Mouse (Mus musculus) myocyte (in vitro differentiated cells): ENCODE results near the gene Il1rapl1. TPM values are rescaled to one million over a fixed set of nuclear protein-coding genes. Genes with fewer than 3 reads are reported as not detected.

Experiments used
- H3K27me3 ChIP-seq: one replicate; pipeline ENCODE4 v1.6.1; 2011; ENCODE audit not compliant: control insufficient read depth, insufficient read depth, insufficient read length
- H3K36me3 ChIP-seq: one replicate; pipeline ENCODE4 v1.6.1; 2011; ENCODE audit not compliant: control insufficient read depth, insufficient read depth
- H3K4me2 ChIP-seq: one replicate; pipeline ENCODE4 v1.6.1; 2011; ENCODE audit warnings: low read depth, control low read depth
- H3K4me3 ChIP-seq: one replicate; pipeline ENCODE4 v1.5.1; 2011; ENCODE audit warnings: mild to moderate bottlenecking, control low read depth, moderate library complexity
- H3K79me2 ChIP-seq: one replicate; pipeline ENCODE4 v1.6.1; 2011; ENCODE audit not compliant: control insufficient read depth, insufficient read depth
- H3ac ChIP-seq: one replicate; pipeline ENCODE4 v1.6.1; 2011; ENCODE audit not compliant: control insufficient read depth, insufficient read length
- CEBPB ChIP-seq: IDR thresholded peaks from 2 replicates; pipeline ENCODE4 v1.6.1; 2011; ENCODE audit warnings: mild to moderate bottlenecking, moderate library complexity; ENCODE audit not compliant: poor library complexity, insufficient read depth, severe bottlenecking
- E2F4 ChIP-seq: IDR thresholded peaks from one replicate; pipeline ENCODE4 v1.6.1; 2011; ENCODE audit warnings: mild to moderate bottlenecking, control low read depth, moderate library complexity; ENCODE audit not compliant: insufficient read depth
- MAX ChIP-seq: IDR thresholded peaks from one replicate; pipeline ENCODE4 v1.6.1; 2011; ENCODE audit warnings: low read depth, mild to moderate bottlenecking, control low read depth
- MYOD1 ChIP-seq, 3 experiments: IDR thresholded peaks; one replicate each; pipeline ENCODE4 v1.6.1; 2011; ENCODE audit warnings: control low read depth in 2 of 3, low read depth in 2 of 3, mild to moderate bottlenecking in 2 of 3, moderate library complexity in 1 of 3; ENCODE audit not compliant: insufficient read length in 2 of 3, control insufficient read depth in 1 of 3
- MYOG ChIP-seq, 3 experiments: IDR thresholded peaks; one replicate each; pipeline ENCODE4 v1.6.1; 2011; ENCODE audit warnings: control low read depth in 2 of 3, low read depth in 2 of 3, mild to moderate bottlenecking in 2 of 3; ENCODE audit not compliant: insufficient read length in 2 of 3, control insufficient read depth in 1 of 3, insufficient read depth in 1 of 3
- POLR2A ChIP-seq: IDR thresholded peaks from one replicate; pipeline ENCODE4 v1.6.1; 2011; ENCODE audit warnings: low read depth, mild to moderate bottlenecking, control low read depth, moderate library complexity; ENCODE audit not compliant: insufficient read length
- POLR2AphosphoS2 ChIP-seq: IDR thresholded peaks from one replicate; pipeline ENCODE4 v1.6.1; 2011; ENCODE audit warnings: low read depth, control low read depth; ENCODE audit not compliant: insufficient read length
- REST ChIP-seq: IDR thresholded peaks from one replicate; pipeline ENCODE4 v1.6.1; 2011; ENCODE audit warnings: mild to moderate bottlenecking, control low read depth, moderate library complexity; ENCODE audit not compliant: insufficient read depth, insufficient read length
- SRF ChIP-seq: IDR thresholded peaks from one replicate; pipeline ENCODE4 v1.6.1; 2011; ENCODE audit warnings: low read depth; ENCODE audit not compliant: control insufficient read depth, insufficient read length
- TCF12 ChIP-seq: IDR thresholded peaks from one replicate; pipeline ENCODE4 v1.6.1; 2011; ENCODE audit warnings: mild to moderate bottlenecking, control low read depth; ENCODE audit not compliant: poor library complexity, insufficient read depth, severe bottlenecking
- TCF3 ChIP-seq: IDR thresholded peaks from one replicate; pipeline ENCODE4 v1.6.1; 2011; ENCODE audit warnings: low read depth, control low read depth; ENCODE audit not compliant: insufficient read length
- USF1 ChIP-seq: IDR thresholded peaks from one replicate; pipeline ENCODE4 v1.6.1; 2011; ENCODE audit warnings: low read depth, mild to moderate bottlenecking, control low read depth, moderate library complexity
- polyA plus RNA-seq: library from polyadenylated mRNA; unstranded; fragments of >200 nt; fragmentation: generic; extraction: Trizol; gene quantifications from one replicate; pipeline ENCODE4 v1.2.1, GENCODE M21; 2012; ENCODE audit warnings: missing spikeins

Gene Il1rapl1
- polyA plus RNA-seq, 1 experiment, result not detected

DNA sequence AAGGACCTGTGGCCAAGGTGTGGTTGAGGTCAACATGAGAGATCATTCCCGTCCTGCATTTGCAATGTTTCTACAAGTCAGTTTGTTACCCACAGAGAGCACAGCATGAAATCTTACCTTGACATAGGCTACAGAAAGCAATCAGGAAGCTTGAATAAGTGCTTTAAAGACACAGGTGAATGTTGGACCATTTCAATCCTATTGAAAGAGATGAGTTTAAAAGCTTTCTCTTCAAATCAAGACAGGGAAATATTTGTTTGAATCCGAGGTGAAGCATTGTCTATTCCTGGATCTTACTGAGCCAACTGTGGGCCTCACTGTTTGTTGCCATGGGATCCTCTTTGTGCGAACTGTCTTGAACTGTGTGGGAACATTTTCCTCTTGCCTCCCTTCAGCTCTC is 2.4 kb upstream of the Il1rapl1 start:
- TF ChIP-seq TCF12 (no peak), SRF (no peak), MYOG (IDR thresholded peaks at IDR 0.05; ENCODE audit: control insufficient read depth in 1 of 3, insufficient read depth in 1 of 3, insufficient read length in 2 of 3, low read depth in 2 of 3) (no peak), MAX (no peak), MYOD1 (IDR thresholded peaks at IDR 0.05; ENCODE audit: control insufficient read depth in 1 of 3, insufficient read length in 2 of 3, low read depth in 2 of 3) (no peak), E2F4 (no peak), USF1 (no peak), POLR2AphosphoS2 (no peak), TCF3 (no peak), REST (no peak), POLR2A (no peak), CEBPB (no peak)

DNA sequence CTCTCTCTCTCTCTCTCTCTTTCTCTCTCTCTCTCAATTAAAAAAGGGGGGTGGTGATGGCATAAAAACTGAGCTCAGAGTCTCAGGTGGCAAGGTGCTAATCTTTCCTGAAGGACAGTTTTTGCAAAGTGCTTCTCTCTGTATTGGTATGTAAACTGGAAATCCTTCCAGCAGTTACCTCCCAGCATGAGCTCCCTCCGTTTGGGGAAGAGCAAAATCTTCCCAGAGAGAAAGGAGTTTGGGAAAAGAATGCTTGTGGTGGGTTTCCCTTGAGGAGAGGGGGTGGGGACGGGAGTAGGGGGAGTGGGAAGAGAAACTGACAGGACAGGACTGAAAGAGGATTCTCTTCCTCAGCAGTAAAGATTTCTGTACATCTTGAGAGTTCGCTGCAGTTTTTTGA is 881 bp upstream of the Il1rapl1 start:
- Histone ChIP-seq H3ac (no peak overlapping the region), H3K4me2 (no peak overlapping the region), H3K4me3 (no peak overlapping the region), H3K79me2 (no peaks in the 10 kb centered on the region), H3K27me3 (no peaks in the 10 kb centered on the region), H3K36me3 (no peaks in the 10 kb centered on the region)
- TF ChIP-seq SRF, result no peak
- TF ChIP-seq MAX, result no peak
- TF ChIP-seq E2F4, result no peak
- TF ChIP-seq MYOD1 (IDR thresholded peaks at IDR 0.05; ENCODE audit: control insufficient read depth in 1 of 3, insufficient read length in 2 of 3, low read depth in 2 of 3), result no peak
- no peak for TF ChIP-seq TCF12
- no peak for TF ChIP-seq USF1
- no peak for TF ChIP-seq MYOG (IDR thresholded peaks at IDR 0.05; ENCODE audit: control insufficient read depth in 1 of 3, insufficient read depth in 1 of 3, insufficient read length in 2 of 3, low read depth in 2 of 3)
- no peak for TF ChIP-seq TCF3
- TF ChIP-seq CEBPB, result no peak
- no peak for TF ChIP-seq POLR2A
- TF ChIP-seq REST, result no peak
- no peak for TF ChIP-seq POLR2AphosphoS2

More for the DNA sequence above, 2.4 kb upstream of the Il1rapl1 start:
- Histone ChIP-seq H3K27me3 (no peaks in the 10 kb centered on the region), H3K4me2 (no peak overlapping the region), H3K36me3 (no peaks in the 10 kb centered on the region), H3K4me3 (no peak overlapping the region), H3ac (no peak overlapping the region), H3K79me2 (no peaks in the 10 kb centered on the region)

- Histone ChIP-seq H3K27me3 (no peaks in the 10 kb centered on the region), H3K4me2 (no peak overlapping the region), H3K36me3 (no peaks in the 10 kb centered on the region), H3K79me2 (no peaks in the 10 kb centered on the region), H3ac (no peak overlapping the region), H3K4me3 (no peak overlapping the region)
- TF ChIP-seq TCF12, result no peak
Observed at GRCm38 (mm10) chrX:88113561-88113960, 1.9 kb downstream of the Il1rapl1 start.

DNA sequence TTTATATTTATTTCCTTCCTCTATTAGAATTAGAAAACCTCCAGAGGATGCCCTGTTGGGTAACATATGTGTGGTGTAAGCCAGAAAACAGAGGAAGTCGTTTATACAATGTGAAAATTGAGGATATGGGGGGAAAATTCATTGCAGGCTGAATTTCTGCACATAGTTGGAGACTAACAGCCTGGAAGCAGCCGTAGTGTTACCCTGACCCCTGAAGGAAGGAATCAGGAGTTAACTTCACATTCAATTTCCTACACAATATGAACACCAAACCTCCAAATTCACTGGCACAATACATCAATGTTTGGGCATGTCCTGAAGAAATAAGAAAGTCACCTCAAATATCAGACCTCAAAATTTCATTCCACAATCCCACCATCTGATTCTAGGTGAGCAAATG is 3.2 kb downstream of the Il1rapl1 start:
- no peaks in the 10 kb centered on the region for H3K79me2 ChIP-seq
- no peak for TF ChIP-seq MYOD1 (IDR thresholded peaks at IDR 0.05; ENCODE audit: control insufficient read depth in 1 of 3, insufficient read length in 2 of 3, low read depth in 2 of 3)
- TF ChIP-seq TCF12, result no peak
- no peak for TF ChIP-seq CEBPB
- no peak for TF ChIP-seq POLR2AphosphoS2
- no peak for TF ChIP-seq SRF
- no peak for TF ChIP-seq REST

GRCm38 (mm10) chrX:88109733-88110132 is 5.7 kb downstream of the Il1rapl1 start:
- H3ac ChIP-seq, result no peak overlapping the region

More for the DNA sequence above, 3.2 kb downstream of the Il1rapl1 start:
- H3K27me3 ChIP-seq, result no peaks in the 10 kb centered on the region
- H3K4me3 ChIP-seq, result no peak overlapping the region
- H3K4me2 ChIP-seq, result no peak overlapping the region
- H3ac ChIP-seq, result no peak overlapping the region
- H3K36me3 ChIP-seq, result no peaks in the 10 kb centered on the region

More at GRCm38 (mm10) chrX:88109733-88110132, 5.7 kb downstream of the Il1rapl1 start:
- TF ChIP-seq E2F4 (no peak), TCF12 (no peak), SRF (no peak), MYOG (IDR thresholded peaks at IDR 0.05; ENCODE audit: control insufficient read depth in 1 of 3, insufficient read depth in 1 of 3, insufficient read length in 2 of 3, low read depth in 2 of 3) (no peak), MYOD1 (IDR thresholded peaks at IDR 0.05; ENCODE audit: control insufficient read depth in 1 of 3, insufficient read length in 2 of 3, low read depth in 2 of 3) (no peak), POLR2A (no peak), REST (no peak), POLR2AphosphoS2 (no peak), CEBPB (no peak), MAX (no peak), USF1 (no peak), TCF3 (no peak)
- Histone ChIP-seq H3K27me3 (no peaks in the 10 kb centered on the region), H3K79me2 (no peaks in the 10 kb centered on the region), H3K36me3 (no peaks in the 10 kb centered on the region), H3K4me2 (no peak overlapping the region), H3K4me3 (no peak overlapping the region)
